Mouse (Mus musculus) macrophage (primary cell): Measurements from ENCODE around the gene Vasp. TPM values are rescaled to one million over a fixed set of nuclear protein-coding genes. Genes with fewer than 3 reads are reported as not detected.
"Not testable (repeated sequence)": the region's sequence is repeated elsewhere in the genome, so short reads cannot be mapped to it uniquely, and the experiment has no call there.

Experiments
- H3K27ac ChIP-seq: fragments of 350-480 bp; formaldehyde crosslinking; 2 replicates; pipeline ENCODE4 v1.9.0; 2021
- H3K36me3 ChIP-seq: fragments of 350-480 bp; formaldehyde crosslinking; 2 replicates; pipeline ENCODE4 v1.9.0; 2021; ENCODE audit errors: inconsistent target
- H3K4me3 ChIP-seq: fragments of 350-480 bp; formaldehyde crosslinking; 2 replicates; pipeline ENCODE4 v1.9.0; 2021; ENCODE audit errors: inconsistent target
- H3K79me2 ChIP-seq: fragments of 350-480 bp; formaldehyde crosslinking; 2 replicates; pipeline ENCODE4 v1.9.0; 2021; ENCODE audit errors: inconsistent target
- WGBS: methylation state at CpG from one replicate; pipeline ENCODE4 v1.1.7; 2026; ENCODE audit warnings: inconsistent platforms; ENCODE audit not compliant: missing documents; 5-methylcytosine and 5-hydroxymethylcytosine counted together
- polyA plus RNA-seq: library from polyadenylated mRNA; stranded (reverse); fragments of 250-400 nt; gene quantifications from 3 replicates; pipeline ENCODE4 v1.2.4, GENCODE M21; 2018; ENCODE audit warnings: inconsistent platforms

Gene Vasp
- polyA plus RNA-seq, 1 experiment from 2014 or later = 29.1 TPM

DNA sequence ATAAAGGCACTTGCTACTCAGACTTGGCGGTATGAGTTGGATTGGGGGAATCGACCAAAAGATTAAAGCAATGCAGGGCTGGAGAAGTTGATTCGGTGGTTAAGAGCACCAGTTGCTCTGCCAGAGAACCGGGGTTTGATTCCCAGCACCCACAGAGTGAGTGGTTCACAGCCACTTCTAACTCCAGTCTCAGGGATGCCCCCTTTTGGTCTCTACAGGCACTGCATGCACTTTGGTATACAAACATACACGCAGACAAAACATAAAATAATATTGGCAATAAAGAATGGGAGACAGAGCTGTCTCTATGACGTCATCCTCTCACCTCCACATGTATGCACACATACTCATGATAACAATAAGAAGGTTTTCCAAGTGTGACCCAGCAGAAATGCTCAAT, 25.4 kb upstream of the Vasp start:
- H3K36me3 ChIP-seq = no peaks in the 10 kb centered on the region
- H3K79me2 ChIP-seq = no peaks in the 10 kb centered on the region
- WGBS = 91% methylated on average over 4 of the region's 6 CpGs
- no peak overlapping the region for H3K27ac ChIP-seq
- H3K4me3 ChIP-seq = no peak overlapping the region

DNA sequence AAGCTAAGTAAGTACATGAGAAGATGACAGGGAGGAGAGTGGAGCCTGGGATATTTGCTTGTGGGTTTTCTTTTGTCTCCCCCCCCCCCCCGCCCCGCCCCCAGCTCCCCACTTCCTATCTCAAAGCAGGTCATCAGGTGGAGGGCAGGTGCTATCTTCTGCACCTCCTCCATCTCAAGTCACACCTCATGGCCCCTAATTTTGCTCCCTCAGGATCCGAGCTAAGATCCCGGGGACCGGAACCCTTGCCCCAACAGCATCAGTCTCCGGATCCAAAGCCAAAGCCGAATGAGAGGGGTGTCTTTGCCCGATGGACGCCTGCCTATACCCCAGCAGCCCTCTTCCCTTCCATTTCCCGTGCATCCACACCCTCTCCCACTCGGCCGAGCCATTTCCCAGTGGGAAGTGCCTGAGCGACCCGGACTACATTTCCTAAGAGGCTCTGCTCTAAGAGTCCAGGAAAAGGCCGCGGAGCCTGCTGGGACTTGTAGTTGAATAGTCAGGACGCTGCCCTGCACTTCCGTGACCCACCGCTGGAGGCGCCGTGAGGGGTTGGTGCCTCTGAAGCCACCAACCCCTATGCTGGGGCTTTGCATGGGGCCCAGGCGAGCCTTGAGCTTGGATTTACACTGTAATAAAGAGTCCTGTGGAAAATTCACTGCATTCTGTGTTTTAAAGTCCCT, 24.0 kb upstream of the Vasp start:
- peak overlapping the region; percentile 40 for H3K4me3 ChIP-seq
- WGBS = 6% methylated on average over 20 of the region's 22 CpGs
- H3K27ac ChIP-seq = no peak overlapping the region
- no peaks in the 10 kb centered on the region for H3K79me2 ChIP-seq
- no peaks in the 10 kb centered on the region for H3K36me3 ChIP-seq

DNA sequence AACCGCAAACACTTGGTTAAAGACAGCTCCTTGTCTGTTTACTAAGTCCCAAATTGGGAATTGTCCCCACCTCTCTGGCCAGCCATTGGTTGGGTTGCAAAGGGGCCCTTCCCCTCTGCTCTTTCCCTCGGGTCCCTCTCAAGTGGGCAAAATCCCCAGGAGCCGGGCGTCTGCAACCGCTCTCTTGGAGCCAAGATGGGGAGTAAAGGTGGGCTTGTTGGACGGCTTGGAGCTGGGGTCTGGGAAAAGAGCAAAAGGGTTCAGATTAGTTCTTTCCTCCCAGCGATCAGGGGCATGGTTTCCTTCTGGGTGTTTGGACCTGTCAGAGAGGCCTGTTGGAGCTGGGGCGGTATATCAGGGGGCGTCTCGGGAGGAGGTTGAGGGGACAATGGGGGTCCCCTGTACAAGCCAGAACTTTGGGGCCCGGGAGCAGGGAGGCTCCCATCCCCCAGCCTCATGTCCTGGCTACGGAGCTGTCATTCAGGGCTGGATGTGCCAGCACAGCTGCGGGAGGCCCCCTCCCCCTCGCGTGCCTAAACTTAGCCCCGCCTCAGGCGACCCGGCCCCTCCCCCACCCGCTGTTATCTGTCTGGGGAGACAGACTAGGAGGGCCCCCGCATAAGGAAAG, 19.5 kb upstream of the Vasp start:
- 17% methylated on average over 18 of the region's 20 CpGs for WGBS
- H3K79me2 ChIP-seq = no peaks in the 10 kb centered on the region
- no peak overlapping the region for H3K27ac ChIP-seq
- H3K36me3 ChIP-seq = no peaks in the 10 kb centered on the region
- H3K4me3 ChIP-seq = no peak overlapping the region

DNA sequence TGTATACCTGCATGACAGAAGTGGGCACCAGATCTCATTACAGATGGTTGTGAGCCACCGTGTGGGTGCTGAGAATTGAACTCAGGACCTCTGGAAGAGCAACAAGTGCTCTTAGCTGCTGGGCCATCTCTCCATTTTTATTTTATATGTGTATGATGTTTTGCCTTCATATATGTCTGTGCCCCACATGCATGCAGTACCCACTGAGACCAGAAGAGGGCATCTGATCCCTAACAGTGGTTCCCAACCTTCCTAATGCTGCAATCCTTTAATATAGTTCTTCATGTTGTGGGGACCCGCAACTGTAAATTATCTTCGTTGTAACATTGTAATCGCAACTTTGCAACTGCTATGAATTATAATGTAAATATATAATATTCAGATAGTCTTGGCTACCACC, 13.1 kb upstream of the Vasp start:
- H3K79me2 ChIP-seq = no peaks in the 10 kb centered on the region
- no peak overlapping the region for H3K4me3 ChIP-seq
- 8% methylated on average over 4 of the region's 4 CpGs for WGBS
- no peaks in the 10 kb centered on the region for H3K36me3 ChIP-seq
- no peak overlapping the region for H3K27ac ChIP-seq

DNA sequence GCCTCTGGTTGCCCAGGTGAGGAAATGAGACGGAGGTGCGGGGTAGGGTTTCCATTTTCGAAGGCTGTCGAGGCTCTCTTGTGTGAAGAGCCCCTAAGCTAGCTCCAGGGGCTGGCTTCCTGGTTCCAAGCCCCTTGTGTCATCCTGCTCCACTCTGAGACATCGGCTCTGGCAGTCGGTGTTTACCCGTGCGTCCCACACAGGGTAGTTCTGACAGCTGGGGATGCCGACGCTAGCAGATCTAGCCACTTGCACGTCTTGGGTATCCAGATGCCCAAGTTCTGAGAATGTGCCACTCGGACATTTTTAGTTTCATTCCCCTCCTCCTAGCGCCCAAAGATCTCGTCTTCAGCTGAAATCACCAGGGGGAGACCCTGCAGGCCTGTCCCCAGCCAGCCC, 11.8 kb upstream of the Vasp start:
- Histone ChIP-seq H3K4me3 (no peak overlapping the region), H3K27ac (no peak overlapping the region), H3K79me2 (no peaks in the 10 kb centered on the region), H3K36me3 (no peaks in the 10 kb centered on the region)
- WGBS = 45% methylated on average over 14 of the region's 14 CpGs

DNA sequence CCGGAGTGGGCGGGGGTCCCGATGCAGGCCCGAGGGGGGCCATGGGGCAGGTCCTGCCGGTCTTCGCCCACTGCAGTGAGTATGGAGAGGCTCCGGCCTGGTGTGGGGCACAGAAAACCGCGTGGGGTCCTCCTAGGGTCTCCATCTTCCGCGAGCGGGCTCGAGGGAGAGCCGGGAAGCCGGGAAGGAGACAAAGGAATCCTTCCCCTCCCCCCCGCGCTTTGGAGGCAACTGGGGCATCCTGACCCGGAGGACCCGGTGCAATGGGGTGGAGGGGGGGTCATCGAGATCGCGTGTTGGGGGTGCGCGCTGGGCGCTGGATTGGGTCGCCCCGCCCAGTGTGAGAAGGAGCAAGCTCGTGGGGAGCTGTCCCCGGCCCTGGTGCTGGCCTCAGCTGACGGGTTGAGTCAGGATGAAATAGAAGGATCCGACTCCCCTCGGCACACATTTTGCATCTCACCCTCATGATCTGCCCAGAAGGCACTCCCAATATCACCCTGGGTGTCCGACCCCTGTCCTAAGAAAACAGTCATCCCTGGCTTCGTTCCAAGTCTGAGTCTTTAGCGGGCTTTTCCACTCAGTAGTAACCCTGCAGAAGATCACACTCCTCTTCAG, 11.3 kb upstream of the Vasp start:
- Histone ChIP-seq H3K36me3 (no peaks in the 10 kb centered on the region), H3K27ac (no peak overlapping the region), H3K4me3 (no peak overlapping the region), H3K79me2 (no peaks in the 10 kb centered on the region)
- 3% methylated on average over 35 of the region's 35 CpGs for WGBS

DNA sequence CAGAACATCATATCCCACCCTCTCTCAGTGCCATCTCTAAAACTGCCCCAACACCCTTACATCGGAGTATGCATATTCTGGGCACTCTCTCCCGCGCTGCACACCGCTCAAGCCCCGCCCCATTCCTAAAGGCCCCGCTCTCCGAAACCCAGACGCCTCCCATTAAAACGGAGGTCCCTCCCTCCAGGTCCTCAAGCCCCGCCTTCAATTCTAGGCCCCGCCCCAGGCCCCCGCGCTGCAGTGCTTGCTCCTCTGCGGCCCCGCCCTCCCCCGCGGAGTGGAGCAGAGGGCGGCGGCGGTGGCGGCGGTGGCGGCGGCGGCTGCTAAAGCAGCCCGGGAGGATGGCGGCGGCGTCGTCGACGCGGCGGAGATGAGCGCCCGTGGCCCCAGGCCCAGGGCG, 10.8 kb upstream of the Vasp start, which contains the start of gene Rtn2:
Gene Rtn2, plus strand, starts transcription at position 240 of the 400 bp plus-strand sequence.
- Histone ChIP-seq H3K4me3 (no peak within 1 kb of the TSS), H3K36me3 (no peaks in the 10 kb centered on the region), H3K79me2 (no peaks in the 10 kb centered on the region), H3K27ac (no peak within 1 kb of the TSS)
- 2% methylated on average over 29 of the region's 37 CpGs for WGBS

DNA sequence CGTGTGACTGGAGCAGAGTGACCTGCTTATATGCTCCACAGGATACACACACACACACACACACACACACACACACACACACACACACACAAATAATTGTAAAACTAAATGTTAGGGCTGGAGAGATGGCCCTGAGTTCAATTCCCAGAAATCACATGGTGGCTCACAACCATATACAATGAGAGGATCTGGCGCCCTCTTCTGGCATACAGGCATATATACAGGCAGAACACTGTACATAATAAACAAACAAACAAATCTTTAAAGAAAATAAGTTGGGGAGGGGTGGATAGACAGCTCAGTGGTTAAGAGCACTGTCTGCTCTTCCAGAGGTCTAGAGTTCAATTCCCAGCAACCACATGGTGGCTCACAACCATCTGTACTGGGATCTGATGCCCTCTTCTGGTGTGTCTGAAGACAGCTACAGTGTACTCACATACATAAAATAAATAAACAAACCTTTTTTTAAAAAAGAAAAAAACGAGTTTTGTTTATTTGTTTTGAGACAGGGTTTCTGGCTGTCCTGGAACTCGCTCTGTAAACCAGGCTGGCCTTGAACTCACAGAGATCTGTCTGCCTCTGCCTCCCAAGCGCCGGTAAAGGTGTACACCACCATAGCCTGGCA, 10.2 kb upstream of the Vasp start:
- H3K27ac ChIP-seq = not testable (repeated sequence)

DNA sequence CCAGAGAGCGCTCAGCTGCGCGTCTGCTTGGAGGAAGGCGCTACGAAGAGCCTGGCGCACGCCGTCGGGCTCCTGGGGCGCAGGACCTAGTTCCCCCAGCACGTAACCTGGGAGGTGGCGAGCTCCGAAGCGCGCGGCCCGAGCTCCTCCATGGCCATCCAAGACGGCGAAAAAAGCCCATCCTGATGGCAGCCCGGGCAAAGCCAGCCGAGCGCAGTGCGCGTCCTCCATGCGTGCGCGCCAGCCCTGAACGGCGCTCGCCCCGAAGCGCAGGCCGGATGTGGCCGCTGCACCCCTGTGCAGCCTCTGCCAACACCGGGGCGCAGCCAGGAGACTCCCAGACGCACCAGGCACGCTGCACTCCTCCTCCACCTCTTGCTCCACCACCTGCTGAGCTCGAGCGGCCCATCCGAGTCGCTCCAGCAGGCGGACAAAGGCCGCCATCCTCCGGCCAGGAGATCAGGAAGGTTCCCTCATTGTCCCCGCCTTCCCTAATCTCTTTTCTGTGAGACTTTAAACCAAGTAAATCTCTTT, 8.0 kb upstream of the Vasp start, which contains the start of gene Ppm1n:
Gene Ppm1n, minus strand, starts transcription at position 484 of the 534 bp plus-strand sequence.
- Histone ChIP-seq H3K27ac (no peak within 1 kb of the TSS), H3K4me3 (no peak within 1 kb of the TSS), H3K36me3 (no peaks in the 10 kb centered on the region), H3K79me2 (no peaks in the 10 kb centered on the region)
- 2% methylated on average over 42 of the region's 46 CpGs for WGBS

More for the DNA sequence above, 10.2 kb upstream of the Vasp start:
- not testable (repeated sequence) for H3K79me2 ChIP-seq, H3K36me3 ChIP-seq, H3K4me3 ChIP-seq
- 26% methylated on average over 5 of the region's 6 CpGs for WGBS

DNA sequence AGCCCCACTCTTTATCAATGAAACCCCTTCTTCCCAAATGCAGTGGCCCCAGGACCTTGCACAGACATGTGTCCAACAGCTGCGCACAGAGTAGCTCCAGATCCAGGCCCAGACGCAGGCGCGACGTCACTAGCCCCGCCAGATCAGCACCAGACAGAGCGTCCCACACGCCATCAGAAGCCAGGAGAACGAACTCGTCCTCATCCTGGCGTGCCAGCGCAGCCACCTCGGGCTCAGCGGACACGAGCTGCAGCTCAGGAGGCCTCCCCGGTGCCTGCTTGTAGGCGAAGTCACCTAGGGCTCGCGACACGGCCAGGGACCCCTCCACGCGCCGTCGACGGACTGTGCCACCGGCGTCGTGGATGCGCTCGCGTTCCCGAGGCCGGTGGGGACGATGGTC, 7.4 kb upstream of the Vasp start:
- Histone ChIP-seq H3K79me2 (no peaks in the 10 kb centered on the region), H3K36me3 (no peaks in the 10 kb centered on the region), H3K27ac (no peak overlapping the region), H3K4me3 (no peak overlapping the region)
- 13% methylated on average over 26 of the region's 34 CpGs for WGBS

DNA sequence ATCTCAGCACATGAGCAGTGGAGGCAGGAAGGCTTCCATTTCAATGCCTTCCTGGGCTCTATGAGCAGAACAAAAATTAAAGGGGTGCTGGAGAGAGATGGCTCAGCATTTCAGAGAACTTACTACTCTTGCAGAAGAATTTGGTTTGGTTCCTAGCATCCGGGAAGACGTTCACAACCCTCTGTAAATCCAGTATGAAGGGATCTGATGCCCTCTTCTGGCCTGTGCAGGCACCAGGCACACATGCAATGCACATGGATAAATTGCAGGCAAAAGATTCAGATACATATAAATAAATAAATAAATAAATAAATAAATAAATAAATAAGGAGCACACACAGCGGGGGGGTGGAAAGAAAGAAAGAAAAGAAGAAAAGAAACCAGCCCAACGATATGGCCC, 4.6 kb upstream of the Vasp start:
- WGBS = 71% methylated on average over 3 of the region's 4 CpGs
- no peak overlapping the region for H3K4me3 ChIP-seq
- H3K27ac ChIP-seq = no peak overlapping the region

DNA sequence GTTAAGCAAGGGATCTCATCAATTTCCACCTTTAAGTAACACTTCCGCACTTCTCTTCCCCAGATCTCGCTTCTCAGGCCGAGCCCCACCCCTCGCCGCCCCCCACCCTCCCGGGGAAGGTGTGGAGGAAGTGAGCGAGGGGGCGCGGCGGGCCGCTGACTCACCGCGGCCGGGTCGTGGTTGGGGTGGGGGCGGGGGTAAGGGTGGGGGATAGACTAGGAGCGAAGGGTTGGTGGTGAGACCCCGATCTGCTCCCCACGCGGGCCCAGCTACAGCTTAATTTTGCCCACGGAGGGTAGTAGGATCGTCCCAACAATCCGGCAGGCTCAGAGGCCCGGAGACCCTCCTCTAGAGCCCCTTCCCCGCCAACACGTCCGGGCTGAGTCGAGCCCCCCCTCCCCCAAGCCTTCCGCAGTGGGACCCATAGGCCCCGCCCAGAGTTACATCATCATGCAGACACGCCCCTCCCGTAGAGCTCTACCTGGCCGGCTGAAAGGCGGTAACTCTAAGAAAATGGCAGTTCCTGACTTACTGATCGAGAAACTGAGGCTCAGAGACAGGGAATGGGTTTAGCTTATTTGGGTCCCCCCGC, 652 bp upstream of the Vasp start:
- Histone ChIP-seq H3K79me2 (peaks cover 39% of the 10 kb centered on the region), H3K4me3 (peak overlapping the region; percentile 82), H3K36me3 (no peaks in the 10 kb centered on the region), H3K27ac (peak overlapping the region; percentile 75)
- WGBS = 3% methylated on average over 28 of the region's 36 CpGs

More for the DNA sequence above, 4.6 kb upstream of the Vasp start:
- Histone ChIP-seq H3K36me3 (no peaks in the 10 kb centered on the region), H3K79me2 (no peaks in the 10 kb centered on the region)

DNA sequence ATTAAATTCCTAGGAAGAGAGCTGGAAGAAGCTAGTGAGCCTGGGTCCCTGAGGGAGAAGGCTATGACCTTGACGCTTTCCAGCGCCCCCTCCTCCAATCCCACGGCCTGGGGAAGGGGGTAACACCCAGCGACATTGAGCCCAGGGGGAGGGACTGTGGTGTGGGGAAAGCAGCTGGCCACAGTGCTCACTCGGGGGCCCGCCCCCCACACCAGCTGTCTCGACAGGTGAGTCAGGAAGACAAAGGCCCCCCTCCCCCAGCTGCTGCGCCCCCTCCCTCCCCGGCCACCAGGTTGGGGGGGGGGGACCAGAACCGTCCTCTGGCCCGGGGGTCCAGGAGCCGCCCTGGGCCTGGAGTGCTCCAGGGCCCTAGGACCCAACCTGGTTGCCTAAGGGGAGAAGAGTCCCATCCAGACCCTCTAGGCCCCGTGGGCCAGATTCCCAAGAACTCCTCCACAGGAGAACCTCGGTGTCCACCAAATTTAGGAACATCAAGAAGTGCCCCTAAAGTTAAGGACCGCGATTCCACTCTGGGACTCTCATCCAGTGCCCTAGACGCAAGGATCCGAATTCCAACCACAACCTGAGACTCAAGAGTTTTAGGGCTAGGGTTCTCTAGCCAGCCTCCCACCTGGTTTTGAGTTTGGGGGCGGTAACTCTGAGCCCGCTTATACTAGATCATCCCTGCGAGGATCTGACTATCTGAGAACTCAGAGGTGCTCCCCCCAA, 944 bp downstream of the Vasp start:
- Histone ChIP-seq H3K36me3 (no peaks in the 10 kb centered on the region), H3K4me3 (peak overlapping the region; percentile 82), H3K79me2 (peaks cover 55% of the 10 kb centered on the region), H3K27ac (peak overlapping the region; percentile 71)
- WGBS = under 1% methylated on average over 19 of the region's 21 CpGs
